Mouse (Mus musculus) kidney, embryonic 14.5 days (tissue): ENCODE measurements around the gene Hepacam. TPM values are rescaled to one million over a fixed set of nuclear protein-coding genes. Genes with fewer than 3 reads are reported as not detected.

ENCODE experiments used
- ATAC-seq: fragments of 200-750 bp; cut with Nextera tagmentation; 2 replicates; pipeline ENCODE4 v1.8.0; 2017; ENCODE audit warnings: moderate number of reproducible peaks, mild to moderate bottlenecking, moderate TSS enrichment, moderate library complexity; ENCODE audit not compliant: low FRiP score, low TSS enrichment
- H3K27ac ChIP-seq: fragments of 300-500 bp; sonication (generic); 2 replicates; pipeline ENCODE4 v1.5.1; 2014; ENCODE audit warnings: low read depth, mild to moderate bottlenecking, low read length, moderate library complexity, mixed read lengths
- H3K27me3 ChIP-seq: fragments of 300-500 bp; sonication (generic); 2 replicates; pipeline ENCODE4 v1.6.1; 2014; ENCODE audit warnings: mild to moderate bottlenecking, low read length; ENCODE audit not compliant: control insufficient read depth, insufficient read depth
- H3K36me3 ChIP-seq: fragments of 300-500 bp; sonication (generic); 2 replicates; pipeline ENCODE4 v1.6.1; 2014; ENCODE audit warnings: low read length, mixed read lengths; ENCODE audit not compliant: control insufficient read depth, insufficient read depth
- H3K4me1 ChIP-seq: fragments of 300-500 bp; sonication (generic); 2 replicates; pipeline ENCODE4 v1.6.1; 2014; ENCODE audit warnings: low read length, mixed read lengths; ENCODE audit not compliant: control insufficient read depth, insufficient read depth
- H3K4me2 ChIP-seq: fragments of 300-500 bp; sonication (generic); replicated peaks from 2 replicates; pipeline ENCODE4 v1.6.1; 2014; ENCODE audit warnings: low read depth, mild to moderate bottlenecking, low read length
- H3K4me3 ChIP-seq: fragments of 300-500 bp; sonication (generic); 2 replicates; pipeline ENCODE4 v1.5.1; 2014; ENCODE audit warnings: mild to moderate bottlenecking, low read length
- H3K9ac ChIP-seq: fragments of 300-500 bp; sonication (generic); 2 replicates; pipeline ENCODE4 v1.6.1; 2014; ENCODE audit warnings: low read depth, mild to moderate bottlenecking, low read length, moderate library complexity
- H3K9me3 ChIP-seq: fragments of 300-500 bp; sonication (generic); 2 replicates; pipeline ENCODE4 v1.6.1; 2016; ENCODE audit warnings: low read length; ENCODE audit not compliant: control insufficient read depth
- WGBS: fragments of 180-500 bp; shearing (Covaris S2); extraction: QIAGEN DNeasy Blood & Tissue Kit; methylation state at CpG from one replicate; pipeline ENCODE4 v1.1.7; 2014; 5-methylcytosine and 5-hydroxymethylcytosine counted together
- polyA plus RNA-seq: library from polyadenylated mRNA; unstranded; fragments of >200 nt; fragmentation: Nextera tagmentation; extraction: Ambion mirVana; gene quantifications from 2 replicates; pipeline ENCODE4 v1.2.1, GENCODE M21; 2014

Hepacam gene
- polyA plus RNA-seq, 1 experiment from 2014 or later, result not detected

DNA sequence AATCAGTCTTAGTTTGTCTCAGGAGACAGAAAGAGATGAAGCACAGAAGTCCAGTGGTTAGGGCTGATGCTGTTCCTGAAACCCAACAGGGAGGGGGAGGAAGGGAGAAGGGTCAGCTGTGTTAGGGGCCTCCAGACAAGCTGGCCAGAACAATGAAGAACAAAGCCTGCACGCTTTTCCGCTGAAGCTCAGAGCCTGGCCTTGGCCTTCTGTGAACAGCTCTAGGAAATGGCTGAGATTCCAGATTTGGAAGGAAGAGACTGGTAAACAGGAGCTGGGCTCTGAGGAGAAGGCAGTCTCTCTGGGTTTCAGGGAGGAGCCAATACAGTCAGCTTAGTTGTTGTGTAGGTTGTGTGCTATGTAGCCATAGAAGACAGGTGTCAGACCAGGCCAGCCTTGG, 33.4 kb downstream of the Hepacam start:
- H3K9ac ChIP-seq, result no peak overlapping the region
- H3K27ac ChIP-seq, result no peak overlapping the region
- H3K9me3 ChIP-seq, result no peaks in the 10 kb centered on the region
- no peak overlapping the region for H3K4me2 ChIP-seq
- H3K4me1 ChIP-seq, result no peaks in the 10 kb centered on the region
- no peak for ATAC-seq
- H3K36me3 ChIP-seq, result no peaks in the 10 kb centered on the region
- no peaks in the 10 kb centered on the region for H3K27me3 ChIP-seq
- WGBS, result 85% methylated on average over 2 of the region's 2 CpGs
- no peak overlapping the region for H3K4me3 ChIP-seq

DNA sequence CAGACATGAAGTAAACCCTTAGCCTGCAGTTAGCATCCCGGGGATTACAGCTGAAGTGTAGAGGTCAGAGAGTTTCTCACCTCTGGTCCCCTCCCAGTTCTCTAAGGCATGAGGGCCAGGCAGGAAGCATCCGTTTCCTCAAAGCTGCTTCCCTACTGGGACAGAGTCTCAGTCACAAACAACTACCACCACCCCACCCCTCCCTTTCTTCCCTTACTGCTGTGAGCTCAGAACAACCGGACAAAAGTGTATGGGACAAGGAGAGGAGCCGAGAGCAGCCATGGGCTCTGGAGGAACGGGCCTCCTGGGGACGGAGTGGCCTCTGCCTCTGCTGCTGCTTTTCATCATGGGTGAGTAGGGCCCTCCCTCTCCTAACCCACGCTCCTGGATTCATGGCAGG, 34.7 kb downstream of the Hepacam start, which contains the start of gene Robo4:
Gene Robo4 (plus strand): TSS at position 96 of the 400 bp plus-strand sequence.
- Histone ChIP-seq H3K36me3 (no peaks in the 10 kb centered on the region), H3K27ac (peak within 1 kb of the TSS; percentile 69; the same call in 1 of the 2 replicates), H3K9me3 (no peaks in the 10 kb centered on the region), H3K4me3 (peak within 1 kb of the TSS; percentile 30), H3K4me1 (no peaks in the 10 kb centered on the region), H3K9ac (0 out of 2 replicates have a peak within 1 kb of the TSS, but pooled peaks have one; percentile 34), H3K27me3 (0 out of 2 replicates have a peak, but pooled peaks cover under 1% of the 10 kb centered on the region), H3K4me2 (peak within 1 kb of the TSS; percentile 17; the same call in 1 of the 2 replicates)
- 13% methylated on average over 7 of the region's 7 CpGs for WGBS
- ATAC-seq, result no peak

DNA sequence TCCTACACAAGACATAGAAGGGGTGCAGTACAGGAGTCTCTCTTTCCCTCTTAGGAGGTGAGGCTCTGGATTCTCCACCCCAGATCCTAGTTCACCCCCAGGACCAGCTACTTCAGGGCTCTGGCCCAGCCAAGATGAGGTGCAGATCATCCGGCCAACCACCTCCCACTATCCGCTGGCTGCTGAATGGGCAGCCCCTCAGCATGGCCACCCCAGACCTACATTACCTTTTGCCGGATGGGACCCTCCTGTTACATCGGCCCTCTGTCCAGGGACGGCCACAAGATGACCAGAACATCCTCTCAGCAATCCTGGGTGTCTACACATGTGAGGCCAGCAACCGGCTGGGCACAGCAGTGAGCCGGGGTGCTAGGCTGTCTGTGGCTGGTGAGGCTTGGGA, 35.4 kb downstream of the Hepacam start:
- Histone ChIP-seq H3K4me3 (peak overlapping the region; percentile 30), H3K27me3 (0 out of 2 replicates have a peak, but pooled peaks cover 4% of the 10 kb centered on the region), H3K4me2 (peak overlapping the region; percentile 17; the same call in 1 of the 2 replicates), H3K36me3 (no peaks in the 10 kb centered on the region), H3K27ac (no peak overlapping the region), H3K9me3 (no peaks in the 10 kb centered on the region), H3K9ac (0 out of 2 replicates have a peak overlapping the region, but pooled peaks have one; percentile 34), H3K4me1 (no peaks in the 10 kb centered on the region)
- ATAC-seq, result no peak
- WGBS, result 84% methylated on average over 7 of the region's 7 CpGs

DNA sequence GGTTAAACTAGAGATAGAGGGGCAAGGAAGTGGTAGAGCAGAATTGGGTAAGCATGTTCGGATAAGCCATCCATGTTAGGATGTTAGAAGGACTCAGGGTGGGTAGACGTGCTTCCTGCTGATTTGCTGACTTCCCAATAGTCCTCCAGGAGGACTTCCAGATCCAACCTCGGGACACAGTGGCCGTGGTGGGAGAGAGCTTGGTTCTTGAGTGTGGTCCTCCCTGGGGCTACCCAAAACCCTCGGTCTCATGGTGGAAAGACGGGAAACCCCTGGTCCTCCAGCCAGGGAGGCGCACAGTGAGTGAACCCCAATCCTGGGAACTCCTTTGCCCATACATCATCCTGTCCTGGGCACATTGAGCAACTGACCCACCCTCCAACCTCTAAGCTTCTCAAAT, 35.9 kb downstream of the Hepacam start:
- no peaks in the 10 kb centered on the region for H3K4me1 ChIP-seq
- no peak for ATAC-seq
- whole genome bisulfite sequencing, result 81% methylated on average over 7 of the region's 7 CpGs
- H3K9ac ChIP-seq, result 0 out of 2 replicates have a peak overlapping the region, but pooled peaks have one; percentile 34
- peak overlapping the region; percentile 30 for H3K4me3 ChIP-seq
- H3K4me2 ChIP-seq, result peak overlapping the region; percentile 17; the same call in 1 of the 2 replicates
- H3K9me3 ChIP-seq, result no peaks in the 10 kb centered on the region
- H3K36me3 ChIP-seq, result no peaks in the 10 kb centered on the region
- no peak overlapping the region for H3K27ac ChIP-seq
- 0 out of 2 replicates have a peak, but pooled peaks cover 4% of the 10 kb centered on the region for H3K27me3 ChIP-seq

DNA sequence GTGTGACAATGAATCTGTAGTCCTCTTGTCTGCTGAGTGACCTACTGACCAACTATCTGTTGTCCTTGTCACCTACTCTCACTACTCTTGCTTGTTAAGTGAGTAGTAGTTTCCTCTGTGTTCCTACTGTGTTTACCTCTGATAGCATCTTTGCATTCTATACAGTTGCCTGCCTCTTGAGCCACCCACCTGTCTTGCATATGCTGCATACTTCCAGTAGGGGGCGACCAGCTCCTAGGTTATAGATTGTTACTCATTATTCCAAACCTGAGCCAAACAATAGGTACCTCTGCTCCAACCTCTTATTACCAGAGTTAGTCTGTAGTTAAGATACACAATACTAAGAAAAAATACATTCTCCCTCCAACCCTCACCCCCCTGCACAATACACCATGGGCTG, 39.2 kb downstream of the Hepacam start:
- WGBS, result 0% methylated on average over 1 of the region's 1 CpGs
- no peak overlapping the region for H3K4me2 ChIP-seq
- H3K27ac ChIP-seq, result no peak overlapping the region
- H3K9me3 ChIP-seq, result no peaks in the 10 kb centered on the region
- no peaks in the 10 kb centered on the region for H3K36me3 ChIP-seq
- no peak overlapping the region for H3K9ac ChIP-seq
- ATAC-seq, result peak; percentile 50; the same call in 1 of the 2 replicates
- 0 out of 2 replicates have a peak, but pooled peaks cover 7% of the 10 kb centered on the region for H3K27me3 ChIP-seq
- H3K4me1 ChIP-seq, result no peaks in the 10 kb centered on the region
- H3K4me3 ChIP-seq, result no peak overlapping the region

DNA sequence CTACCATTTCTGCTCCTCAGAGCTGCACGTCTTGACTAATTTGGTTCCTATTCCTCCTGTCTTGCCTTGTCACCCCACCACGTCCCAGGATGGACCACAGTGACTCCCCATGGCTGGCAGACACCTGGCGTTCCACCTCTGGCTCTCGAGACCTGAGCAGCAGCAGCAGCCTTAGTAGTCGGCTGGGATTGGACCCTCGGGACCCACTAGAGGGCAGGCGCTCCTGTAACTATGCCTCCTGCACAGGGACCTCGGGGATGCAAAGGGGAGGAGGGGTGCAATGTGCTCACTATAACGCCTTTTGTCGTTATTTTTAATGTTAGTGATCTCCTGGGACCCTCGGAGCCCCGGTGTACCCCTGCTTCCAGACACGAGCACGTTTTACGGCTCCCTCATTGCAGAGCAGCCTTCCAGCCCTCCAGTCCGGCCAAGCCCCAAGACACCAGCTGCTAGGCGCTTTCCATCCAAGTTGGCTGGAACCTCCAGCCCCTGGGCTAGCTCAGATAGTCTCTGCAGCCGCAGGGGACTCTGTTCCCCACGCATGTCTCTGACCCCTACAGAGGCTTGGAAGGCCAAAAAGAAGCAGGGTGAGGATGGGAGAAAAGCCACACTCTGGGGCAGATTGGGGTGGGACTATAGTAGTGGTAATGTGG, 40.8 kb downstream of the Hepacam start:
- Histone ChIP-seq H3K36me3 (no peaks in the 10 kb centered on the region), H3K4me3 (no peak overlapping the region), H3K27ac (no peak overlapping the region), H3K4me2 (peak overlapping the region; percentile 21; the same call in 1 of the 2 replicates), H3K9me3 (no peaks in the 10 kb centered on the region), H3K9ac (no peak overlapping the region), H3K4me1 (no peaks in the 10 kb centered on the region), H3K27me3 (0 out of 2 replicates have a peak, but pooled peaks cover 7% of the 10 kb centered on the region)
- no peak for ATAC-seq
- 13% methylated on average over 19 of the region's 19 CpGs for WGBS

DNA sequence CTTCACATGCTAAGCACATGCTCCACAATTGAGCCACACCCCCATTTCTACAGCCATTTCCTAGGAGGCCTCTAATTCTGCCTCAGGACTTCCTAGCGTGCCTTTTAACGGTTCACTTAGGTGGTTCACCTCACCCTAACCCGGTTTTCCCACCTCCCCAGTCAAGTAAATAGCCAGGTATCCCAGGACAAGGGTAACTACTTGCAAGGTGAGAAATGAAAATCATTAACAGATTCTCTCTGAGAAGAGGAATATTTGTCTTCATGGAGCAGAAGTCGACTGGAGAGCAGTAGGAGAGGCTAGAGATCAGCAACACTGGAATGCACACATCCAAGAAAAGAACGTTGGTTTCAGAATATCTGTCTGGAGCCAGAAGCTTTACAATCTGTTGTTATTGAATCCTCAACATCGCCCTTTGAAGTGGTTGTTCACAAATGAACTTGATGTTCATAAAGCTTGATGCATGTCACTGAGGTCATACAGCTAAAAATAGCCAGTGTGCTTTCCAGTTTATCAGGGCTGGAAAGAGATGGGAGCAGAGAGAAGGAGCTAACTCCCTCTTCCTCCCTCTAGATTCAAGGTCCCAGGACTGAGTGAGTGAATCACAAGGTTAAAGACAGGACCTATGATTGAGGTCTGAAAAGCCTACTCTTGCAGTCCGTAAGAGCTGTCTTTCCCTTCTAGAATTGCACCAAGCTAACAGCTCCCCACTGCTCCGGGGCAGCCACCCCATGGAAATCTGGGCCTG, 42.7 kb downstream of the Hepacam start:
- no peak overlapping the region for H3K4me3 ChIP-seq
- H3K27me3 ChIP-seq, result 0 out of 2 replicates have a peak, but pooled peaks cover 7% of the 10 kb centered on the region
- no peak overlapping the region for H3K4me2 ChIP-seq
- WGBS, result 71% methylated on average over 8 of the region's 8 CpGs
- H3K4me1 ChIP-seq, result no peaks in the 10 kb centered on the region
- no peak overlapping the region for H3K9ac ChIP-seq
- no peaks in the 10 kb centered on the region for H3K9me3 ChIP-seq
- ATAC-seq, result no peak
- H3K36me3 ChIP-seq, result no peaks in the 10 kb centered on the region
- H3K27ac ChIP-seq, result no peak overlapping the region

DNA sequence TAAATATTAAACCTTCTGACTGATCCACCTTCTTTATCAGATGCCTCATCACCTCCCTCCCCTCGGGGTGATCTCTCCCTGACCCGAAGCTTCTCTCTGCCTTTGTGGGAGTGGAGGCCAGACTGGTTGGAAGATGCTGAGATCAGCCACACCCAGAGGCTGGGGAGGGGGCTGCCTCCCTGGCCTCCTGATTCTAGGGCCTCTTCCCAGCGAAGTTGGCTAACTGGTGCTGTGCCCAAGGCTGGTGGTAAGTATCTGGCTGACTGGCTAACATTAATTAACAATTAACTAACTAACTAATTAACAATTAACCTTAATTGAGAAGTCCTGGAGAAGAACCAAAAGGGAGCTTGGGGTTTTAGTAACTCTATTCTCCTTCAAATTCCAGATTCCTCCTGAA, 45.8 kb downstream of the Hepacam start:
- no peaks in the 10 kb centered on the region for H3K4me1 ChIP-seq
- no peak overlapping the region for H3K27ac ChIP-seq
- no peaks in the 10 kb centered on the region for H3K9me3 ChIP-seq
- WGBS, result 54% methylated on average over 3 of the region's 3 CpGs
- H3K27me3 ChIP-seq, result 0 out of 2 replicates have a peak, but pooled peaks cover 2% of the 10 kb centered on the region
- no peak for ATAC-seq
- H3K4me2 ChIP-seq, result no peak overlapping the region
- H3K36me3 ChIP-seq, result no peaks in the 10 kb centered on the region
- no peak overlapping the region for H3K4me3 ChIP-seq
- no peak overlapping the region for H3K9ac ChIP-seq

DNA sequence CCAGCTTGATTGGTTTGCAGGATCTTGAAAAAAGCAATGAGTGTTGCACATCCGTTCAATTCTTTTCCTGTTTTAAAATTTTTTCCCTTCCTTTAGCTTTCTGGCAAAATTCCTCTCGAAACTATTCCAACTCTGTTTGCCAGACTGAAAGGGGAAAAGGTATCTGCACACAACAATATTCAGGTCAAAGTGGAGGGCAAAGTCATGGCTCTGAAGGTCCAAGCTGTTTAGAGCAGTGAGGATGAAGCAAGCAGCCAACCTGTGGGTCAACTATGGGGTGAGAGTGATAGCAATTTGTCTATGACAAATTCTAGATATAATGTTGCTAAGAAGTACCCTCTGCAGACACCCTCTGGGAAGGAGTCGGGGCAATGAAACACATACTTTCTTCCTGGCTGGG, 47.5 kb downstream of the Hepacam start:
- no peak for ATAC-seq
- H3K27me3 ChIP-seq, result no peaks in the 10 kb centered on the region; the same call in 1 of the 2 replicates
- whole genome bisulfite sequencing, result 83% methylated on average over 3 of the region's 3 CpGs
- H3K4me3 ChIP-seq, result no peak overlapping the region
- H3K4me2 ChIP-seq, result no peak overlapping the region
- no peak overlapping the region for H3K27ac ChIP-seq
- H3K9me3 ChIP-seq, result no peaks in the 10 kb centered on the region
- H3K9ac ChIP-seq, result no peak overlapping the region
- no peaks in the 10 kb centered on the region for H3K4me1 ChIP-seq
- no peaks in the 10 kb centered on the region for H3K36me3 ChIP-seq
